Mouse (Mus musculus): ENCODE results near the gene Pde4d. TPM values are rescaled to one million over a fixed set of nuclear protein-coding genes. Genes with fewer than 3 reads are reported as not detected.

The Pde4d gene
- total and polyA plus RNA-seq, 3 experiments, result 18.5 to 18.8 TPM; not detected in 1

- H3K36me3 ChIP-seq (ENCODE audit: control insufficient read depth in 1 of 2, insufficient read depth in 2 of 2, low read length in 2 of 2), result peaks cover 0 to 8% of the 10 kb centered on the region in 2 experiments; a peak in 2 of 4 replicates
- peaks cover 7% of the 10 kb centered on the region; the same call in 1 of the 2 replicates for H3K79me2 ChIP-seq (ENCODE audit: control insufficient read depth, insufficient read depth, low read length, poor library complexity)
- no peak for DNase-seq (ENCODE audit: low read depth, low spot score)
- H3K27me3 ChIP-seq (ENCODE audit: control insufficient read depth in 1 of 2, insufficient read depth in 2 of 2, low read length in 2 of 2), result no peaks in the 10 kb centered on the region
- H3K9ac ChIP-seq (ENCODE audit: control insufficient read depth, low read depth, low read length, poor library complexity, severe bottlenecking), result no peak overlapping the region
- H3K4me3 ChIP-seq (ENCODE audit: control insufficient read depth in 1 of 2, insufficient read depth in 1 of 2, low read depth in 2 of 2, low read length in 2 of 2), result no peak overlapping the region
- no peaks in the 10 kb centered on the region for H3K9me3 ChIP-seq (replicated peaks; ENCODE audit: insufficient read depth, low read length)
- TF ChIP-seq CHD1 (IDR thresholded peaks at IDR 0.05; ENCODE audit: low read depth, low read length), result no peak
- TF ChIP-seq USF2 (IDR thresholded peaks at IDR 0.05; ENCODE audit: borderline replicate concordance in 1 of 2, insufficient read depth in 1 of 2, low read depth in 1 of 2, low read length in 2 of 2), result no peak
- TF ChIP-seq TAL1 (IDR thresholded peaks at IDR 0.05; ENCODE audit: low read length), result no peak
- no peak for TF ChIP-seq BHLHE40 (IDR thresholded peaks at IDR 0.05; ENCODE audit: borderline replicate concordance, low read depth, low read length)
- TF ChIP-seq SMC3 (IDR thresholded peaks at IDR 0.05; ENCODE audit: low read depth, low read length), result no peak
- TF ChIP-seq CHD2 (IDR thresholded peaks at IDR 0.05; ENCODE audit: low read length), result no peak
- TF ChIP-seq GABPA (IDR thresholded peaks at IDR 0.05; ENCODE audit: low read depth, low read length), result no peak
- no peak for TF ChIP-seq RCOR1 (IDR thresholded peaks at IDR 0.05; ENCODE audit: low read depth, low read length)
- no peak for TF ChIP-seq EP300 (IDR thresholded peaks at IDR 0.05; ENCODE audit: low read depth in 1 of 2, low read length in 2 of 2)
- no peak for TF ChIP-seq MAFK (IDR thresholded peaks at IDR 0.05; ENCODE audit: borderline replicate concordance, low read depth, low read length)
- TF ChIP-seq ZNF384 (IDR thresholded peaks at IDR 0.05; ENCODE audit: low read depth, low read length), result no peak
- TF ChIP-seq NRF1 (IDR thresholded peaks at IDR 0.05; ENCODE audit: insufficient read depth, low read depth, low read length, poor library complexity, severe bottlenecking), result no peak
- no peak for TF ChIP-seq TBP (IDR thresholded peaks at IDR 0.05; ENCODE audit: low read depth, low read length)
- no peak for TF ChIP-seq MEF2A (IDR thresholded peaks at IDR 0.05; ENCODE audit: extremely low read depth, insufficient replicate concordance, low read depth, low read length, poor library complexity, severe bottlenecking)
- H3K4me1 ChIP-seq (ENCODE audit: control insufficient read depth in 1 of 2, insufficient read depth in 2 of 2, low read length in 2 of 2), result peaks cover 0 to 3% of the 10 kb centered on the region in 2 experiments; a peak in 2 of 4 replicates
- H3K27ac ChIP-seq (ENCODE audit: control insufficient read depth, low read depth, low read length), result no peak overlapping the region
Measured at GRCm38 (mm10) chr13:109837921-109838320, 1388.2 kb downstream of the Pde4d start.

- Histone ChIP-seq H3K36me3 (ENCODE audit: control insufficient read depth in 1 of 2, insufficient read depth in 2 of 2, low read length in 2 of 2) (no peaks in the 10 kb centered on the region; a peak in 1 of 4 replicates), H3K27ac (ENCODE audit: control insufficient read depth, low read depth, low read length) (no peak overlapping the region), H3K79me2 (ENCODE audit: control insufficient read depth, insufficient read depth, low read length, poor library complexity) (peaks cover 4% of the 10 kb centered on the region; the same call in 1 of the 2 replicates), H3K27me3 (ENCODE audit: control insufficient read depth in 1 of 2, insufficient read depth in 2 of 2, low read length in 2 of 2) (no peaks in the 10 kb centered on the region), H3K4me3 (ENCODE audit: control insufficient read depth in 1 of 2, insufficient read depth in 1 of 2, low read depth in 2 of 2, low read length in 2 of 2) (no peak overlapping the region), H3K4me1 (ENCODE audit: control insufficient read depth in 1 of 2, insufficient read depth in 2 of 2, low read length in 2 of 2) (no peaks in the 10 kb centered on the region), H3K9ac (ENCODE audit: control insufficient read depth, low read depth, low read length, poor library complexity, severe bottlenecking) (no peak overlapping the region), H3K9me3 (replicated peaks; ENCODE audit: insufficient read depth, low read length) (no peaks in the 10 kb centered on the region)
- TF ChIP-seq SMC3 (IDR thresholded peaks at IDR 0.05; ENCODE audit: low read depth, low read length), result no peak
- no peak for TF ChIP-seq UBTF (IDR thresholded peaks at IDR 0.05; ENCODE audit: borderline replicate concordance, insufficient read depth, low read depth, low read length)
- no peak for TF ChIP-seq NELFE (IDR thresholded peaks at IDR 0.05; ENCODE audit: low read depth, low read length)
- no peak for TF ChIP-seq NRF1 (IDR thresholded peaks at IDR 0.05; ENCODE audit: insufficient read depth, low read depth, low read length, poor library complexity, severe bottlenecking)
- no peak for TF ChIP-seq ZNF384 (IDR thresholded peaks at IDR 0.05; ENCODE audit: low read depth, low read length)
- no peak for TF ChIP-seq CHD2 (IDR thresholded peaks at IDR 0.05; ENCODE audit: low read length)
- TF ChIP-seq RAD21 (IDR thresholded peaks at IDR 0.05; ENCODE audit: low read depth, low read length), result no peak
- no peak for TF ChIP-seq RCOR1 (IDR thresholded peaks at IDR 0.05; ENCODE audit: low read depth, low read length)
- no peak for TF ChIP-seq ZKSCAN1 (IDR thresholded peaks at IDR 0.05; ENCODE audit: low read depth, low read length)
- TF ChIP-seq CTCF (IDR thresholded peaks at IDR 0.05 in 2 of 3, conservative IDR thresholded peaks at IDR 0.05 in 1 of 3; ENCODE audit: control insufficient read depth in 1 of 3, insufficient read depth in 1 of 3, low read depth in 2 of 3, low read length in 3 of 3, poor library complexity in 1 of 3, severe bottlenecking in 1 of 3), result no peak
- TF ChIP-seq MXI1 (IDR thresholded peaks at IDR 0.05; ENCODE audit: low read depth, low read length), result no peak
- no peak for TF ChIP-seq ELF1 (IDR thresholded peaks at IDR 0.05; ENCODE audit: low read depth, low read length)
- no peak for TF ChIP-seq BHLHE40 (IDR thresholded peaks at IDR 0.05; ENCODE audit: borderline replicate concordance, low read depth, low read length)
- no peak for TF ChIP-seq USF2 (IDR thresholded peaks at IDR 0.05; ENCODE audit: borderline replicate concordance in 1 of 2, insufficient read depth in 1 of 2, low read depth in 1 of 2, low read length in 2 of 2)
- TF ChIP-seq MAFK (IDR thresholded peaks at IDR 0.05; ENCODE audit: borderline replicate concordance, low read depth, low read length), result no peak
- TF ChIP-seq POLR2AphosphoS5 (IDR thresholded peaks at IDR 0.05; ENCODE audit: borderline replicate concordance, low read depth, low read length), result no peak
- TF ChIP-seq POLR2AphosphoS2 (IDR thresholded peaks at IDR 0.05; ENCODE audit: low read length), result no peak
- no peak for TF ChIP-seq JUND (IDR thresholded peaks at IDR 0.05; ENCODE audit: low read depth, low read length)
- no peak for TF ChIP-seq ETS1 (IDR thresholded peaks at IDR 0.05; ENCODE audit: low read depth, low read length)
- no peak for TF ChIP-seq HCFC1 (IDR thresholded peaks at IDR 0.05; ENCODE audit: low read depth, low read length)
- no peak for DNase-seq (ENCODE audit: low read depth, low spot score)
Measured at GRCm38 (mm10) chr13:109840251-109840650, 1390.5 kb downstream of the Pde4d start.

All from MEL (cell line).